Mouse (Mus musculus) midbrain, postnatal 0 days (tissue): ENCODE data around the gene Adipoq. TPM values are rescaled to one million over a fixed set of nuclear protein-coding genes. Genes with fewer than 3 reads are reported as not detected.

Source experiments
- ATAC-seq: fragments of 200-750 bp; cut with Nextera tagmentation; 2 replicates; pipeline ENCODE4 v1.8.0; 2017; ENCODE audit warnings: moderate number of reproducible peaks, mild to moderate bottlenecking, moderate TSS enrichment, moderate library complexity; ENCODE audit not compliant: low FRiP score
- DNase-seq: peaks from one replicate; pipeline ENCODE4 v3.0.0-alpha.2; 2015; ENCODE audit warnings: low spot score
- H3K27ac ChIP-seq: fragments of 300-500 bp; sonication (generic); 2 replicates; pipeline ENCODE4 v1.5.1; 2014; ENCODE audit warnings: low read depth, mild to moderate bottlenecking, low read length, mixed read lengths
- H3K27me3 ChIP-seq: fragments of 300-500 bp; sonication (generic); 2 replicates; pipeline ENCODE4 v1.6.1; 2014; ENCODE audit warnings: low read length, control low read depth, mixed read lengths; ENCODE audit not compliant: insufficient read depth
- H3K36me3 ChIP-seq: fragments of 300-500 bp; sonication (generic); 2 replicates; pipeline ENCODE4 v1.6.1; 2014; ENCODE audit warnings: low read length, control low read depth, mixed read lengths; ENCODE audit not compliant: insufficient read depth
- H3K4me1 ChIP-seq: fragments of 300-500 bp; sonication (generic); 2 replicates; pipeline ENCODE4 v1.6.1; 2014; ENCODE audit warnings: mild to moderate bottlenecking, control low read depth, antibody characterized with exemption, low read length, mixed read lengths; ENCODE audit not compliant: insufficient read depth
- H3K4me2 ChIP-seq: fragments of 300-500 bp; sonication (generic); 2 replicates; pipeline ENCODE4 v1.6.1; 2014; ENCODE audit warnings: low read depth, mild to moderate bottlenecking, low read length, mixed read lengths; ENCODE audit not compliant: poor library complexity, severe bottlenecking
- H3K4me3 ChIP-seq: fragments of 300-500 bp; sonication (generic); 2 replicates; pipeline ENCODE4 v1.5.1; 2014; ENCODE audit warnings: low read depth, mild to moderate bottlenecking, low read length, moderate library complexity
- H3K9ac ChIP-seq: fragments of 300-500 bp; sonication (generic); replicated peaks from 2 replicates; pipeline ENCODE4 v1.6.1; 2014; ENCODE audit warnings: mild to moderate bottlenecking, low read length, moderate library complexity, mixed read lengths; ENCODE audit not compliant: poor library complexity, severe bottlenecking
- H3K9me3 ChIP-seq: fragments of 300-500 bp; sonication (generic); 2 replicates; pipeline ENCODE4 v1.6.1; 2016; ENCODE audit warnings: low read length, control low read depth
- CTCF ChIP-seq: IDR thresholded peaks from 2 replicates; pipeline ENCODE4 v1.5.1; 2016; ENCODE audit warnings: antibody characterized with exemption, mild to moderate bottlenecking
- WGBS: fragments of 180-500 bp; shearing (Covaris S2); extraction: QIAGEN DNeasy Blood & Tissue Kit; methylation state at CpG from one replicate; pipeline ENCODE4 v1.1.7; 2014; 5-methylcytosine and 5-hydroxymethylcytosine counted together
- polyA plus RNA-seq: library from polyadenylated mRNA; unstranded; fragments of >200 nt; fragmentation: Nextera tagmentation; extraction: Ambion mirVana; gene quantifications from 2 replicates; pipeline ENCODE4 v1.2.1, GENCODE M21; 2015
- total RNA-seq: library from RNA; depleted of rRNA; stranded (reverse); fragments of >200 nt; gene quantifications from 2 replicates; pipeline ENCODE4 v1.2.3, GENCODE M21; 2014

Gene Adipoq
- total and polyA plus RNA-seq, 2 experiments from 2014 or later, result not detected

- no peaks in the 10 kb centered on the region for H3K36me3 ChIP-seq
- no peaks in the 10 kb centered on the region for H3K27me3 ChIP-seq
- ATAC-seq (no peak), DNase-seq (no peak)
- H3K4me1 ChIP-seq, result no peaks in the 10 kb centered on the region
- no peak overlapping the region for H3K9ac ChIP-seq
- 84% methylated on average over 4 of the region's 4 CpGs for WGBS
- H3K4me2 ChIP-seq, result no peak overlapping the region
- no peaks in the 10 kb centered on the region for H3K9me3 ChIP-seq
- no peak overlapping the region for H3K4me3 ChIP-seq
- TF ChIP-seq CTCF, result no peak
- H3K27ac ChIP-seq, result no peak overlapping the region
Observed at GRCm38 (mm10) chr16:23181054-23181453, 34.7 kb downstream of the Adipoq start.

- no peak overlapping the region for H3K9ac ChIP-seq
- no peaks in the 10 kb centered on the region for H3K9me3 ChIP-seq
- 88% methylated on average over 3 of the region's 3 CpGs for WGBS
- no peak overlapping the region for H3K4me3 ChIP-seq
- DNase-seq, result no peak
- no peak for ATAC-seq
- H3K36me3 ChIP-seq, result no peaks in the 10 kb centered on the region
- no peak overlapping the region for H3K27ac ChIP-seq
- no peak for TF ChIP-seq CTCF
- H3K4me2 ChIP-seq, result no peak overlapping the region
- H3K4me1 ChIP-seq, result no peaks in the 10 kb centered on the region
- no peaks in the 10 kb centered on the region for H3K27me3 ChIP-seq
Observed at GRCm38 (mm10) chr16:23181487-23181886, 35.2 kb downstream of the Adipoq start.

- H3K9me3 ChIP-seq, result no peaks in the 10 kb centered on the region
- no peaks in the 10 kb centered on the region for H3K36me3 ChIP-seq
- no peaks in the 10 kb centered on the region for H3K4me1 ChIP-seq
- TF ChIP-seq CTCF, result no peak
- H3K9ac ChIP-seq, result no peak overlapping the region
- no peaks in the 10 kb centered on the region for H3K27me3 ChIP-seq
- no peak overlapping the region for H3K27ac ChIP-seq
- no peak for ATAC-seq
- no peak for DNase-seq
- H3K4me3 ChIP-seq, result no peak overlapping the region
- 90% methylated on average over 1 of the region's 1 CpGs for WGBS
- H3K4me2 ChIP-seq, result no peak overlapping the region
Observed at GRCm38 (mm10) chr16:23181942-23182597, 35.7 kb downstream of the Adipoq start.

- ATAC-seq, result no peak
Observed at GRCm38 (mm10) chr16:23185824-23186223, 39.5 kb downstream of the Adipoq start.

GRCm38 (mm10) chr16:23186418-23186817 is 40.1 kb downstream of the Adipoq start:
- Histone ChIP-seq H3K4me2 (no peak overlapping the region), H3K4me3 (no peak overlapping the region), H3K27me3 (no peaks in the 10 kb centered on the region), H3K36me3 (no peaks in the 10 kb centered on the region), H3K9me3 (no peaks in the 10 kb centered on the region), H3K27ac (no peak overlapping the region), H3K4me1 (no peaks in the 10 kb centered on the region), H3K9ac (no peak overlapping the region)
- ATAC-seq (no peak), DNase-seq (no peak)
- WGBS, result 77% methylated on average over 4 of the region's 4 CpGs
- TF ChIP-seq CTCF, result no peak

More at GRCm38 (mm10) chr16:23185824-23186223, 39.5 kb downstream of the Adipoq start:
- Histone ChIP-seq H3K4me1 (no peaks in the 10 kb centered on the region), H3K4me3 (no peak overlapping the region), H3K36me3 (no peaks in the 10 kb centered on the region), H3K27me3 (no peaks in the 10 kb centered on the region), H3K9me3 (no peaks in the 10 kb centered on the region), H3K4me2 (no peak overlapping the region), H3K27ac (no peak overlapping the region), H3K9ac (no peak overlapping the region)
- no peak for DNase-seq
- WGBS, result 93% methylated on average over 2 of the region's 2 CpGs
- no peak for TF ChIP-seq CTCF

GRCm38 (mm10) chr16:23187983-23188382 is 41.6 kb downstream of the Adipoq start:
- no peak for ATAC-seq
- TF ChIP-seq CTCF, result no peak
- Histone ChIP-seq H3K4me2 (no peak overlapping the region), H3K4me3 (no peak overlapping the region), H3K4me1 (no peaks in the 10 kb centered on the region), H3K36me3 (no peaks in the 10 kb centered on the region), H3K9me3 (no peaks in the 10 kb centered on the region), H3K27ac (no peak overlapping the region), H3K9ac (no peak overlapping the region), H3K27me3 (no peaks in the 10 kb centered on the region)
- no peak for DNase-seq
- 93% methylated on average over 7 of the region's 7 CpGs for WGBS
